16 mouse cellular contexts compared by ENCODE assay signal in genomic region chr4:130919750-130920356, GRCm38 (mm10). TPM values are rescaled to one million over a fixed set of nuclear protein-coding genes. Genes with fewer than 3 reads are reported as not detected.
DNase-seq lines count a peak whose midpoint lies in the region; ATAC-seq and TF ChIP-seq lines count a peak whose summit lies in the region.
"Had no signal": no experiment of that assay in that cellular context is flagged by ENCODE, and none has a peak within 500 bp of the region (broad histone marks: within the 10 kb centered on the region; RNA-seq: fewer than 3 reads in every experiment).

No protein-coding gene starts in this region.

- H3K36me3 ChIP-seq in kidney, embryonic 15.5 days, result no peaks in the 10 kb centered on the region
- no peaks in the 10 kb centered on the region for H3K36me3 ChIP-seq in ES-Bruce4 (ENCODE audit: control insufficient read depth, insufficient read depth, low read length, poor library complexity, severe bottlenecking)
- H3K36me3 ChIP-seq in hindbrain, postnatal 0 days (ENCODE audit: insufficient read depth, low read length), result no peaks in the 10 kb centered on the region
- H3K36me3 ChIP-seq: embryonic facial prominence, embryonic 13.5 days; heart, embryonic 15.5 days had no signal

- H3K9me3 ChIP-seq in kidney, embryonic 15.5 days (replicated peaks), result no peaks in the 10 kb centered on the region
- no peaks in the 10 kb centered on the region for H3K9me3 ChIP-seq in ES-Bruce4 (replicated peaks; ENCODE audit: control insufficient read depth, insufficient read depth, low read length, poor library complexity, severe bottlenecking)
- H3K9me3 ChIP-seq in hindbrain, postnatal 0 days (ENCODE audit: low read length), result no peaks in the 10 kb centered on the region
- H3K9me3 ChIP-seq: embryonic facial prominence, embryonic 13.5 days; heart, embryonic 15.5 days had no signal

- no peak overlapping the region for H3K4me2 ChIP-seq in kidney, embryonic 15.5 days
- H3K4me2 ChIP-seq in hindbrain, postnatal 0 days (ENCODE audit: low read depth, low read length), result no peak overlapping the region
- H3K4me2 ChIP-seq: embryonic facial prominence, embryonic 13.5 days; heart, embryonic 15.5 days had no signal

- DNase-seq in kidney, postnatal 4 days, result no peak
- DNase-seq in 416B (ENCODE audit: low read depth), result peak; percentile 88
- DNase-seq in hindbrain, postnatal 0 days (ENCODE audit: low spot score), result peak; percentile 51
- DNase-seq in B cell, adult 2 months, result no peak
- no peak for DNase-seq in cerebellum, postnatal 10 days
- no peak for DNase-seq in kidney, adult 8-10 months
- DNase-seq: adrenal gland, postnatal 10 days; cerebellum, adult 8-10 months; kidney, adult 18-20 months had no signal

- H3K27ac ChIP-seq in kidney, embryonic 15.5 days, result peak overlapping the region; percentile 68
- peak overlapping the region; percentile 12; the same call in 1 of the 2 replicates for H3K27ac ChIP-seq in ES-Bruce4 (ENCODE audit: insufficient read depth, low read length)
- H3K27ac ChIP-seq in hindbrain, postnatal 0 days, result no peak overlapping the region
- H3K27ac ChIP-seq: embryonic facial prominence, embryonic 13.5 days; gastrocnemius, adult 2 months; heart, embryonic 15.5 days; left cerebral cortex, adult 2 months had no signal

- TF ChIP-seq POLR2A in ES-Bruce4 (IDR thresholded peaks at IDR 0.05; ENCODE audit: insufficient read depth, low read length), result no peak

- peaks cover 31% of the 10 kb centered on the region for H3K4me1 ChIP-seq in kidney, embryonic 15.5 days
- H3K4me1 ChIP-seq in ES-Bruce4 (ENCODE audit: control insufficient read depth, insufficient read depth, low read length), result peaks cover 8% of the 10 kb centered on the region
- H3K4me1 ChIP-seq in hindbrain, postnatal 0 days (ENCODE audit: insufficient read depth, low read length), result peaks cover 2% of the 10 kb centered on the region

- H3K27me3 ChIP-seq in kidney, embryonic 15.5 days, result no peaks in the 10 kb centered on the region
- no peaks in the 10 kb centered on the region for H3K27me3 ChIP-seq in ES-Bruce4 (ENCODE audit: control insufficient read depth, insufficient read depth, low read length, poor library complexity, severe bottlenecking)
- H3K27me3 ChIP-seq in hindbrain, postnatal 0 days (ENCODE audit: insufficient read depth, low read length), result no peaks in the 10 kb centered on the region
- H3K27me3 ChIP-seq: embryonic facial prominence, embryonic 13.5 days had no signal

- TF ChIP-seq CTCF in ES-Bruce4 (IDR thresholded peaks at IDR 0.05; ENCODE audit: low read depth, low read length), result no peak
- TF ChIP-seq CTCF in hindbrain, postnatal 0 days (IDR thresholded peaks at IDR 0.05; ENCODE audit: low read depth), result no peak

- no peak for TF ChIP-seq EP300 in ES-Bruce4 (IDR thresholded peaks at IDR 0.05; ENCODE audit: insufficient read depth, low read depth, low read length)

- no peak overlapping the region for H3K9ac ChIP-seq in kidney, embryonic 15.5 days
- H3K9ac ChIP-seq in ES-Bruce4 (ENCODE audit: low read depth, poor library complexity, severe bottlenecking), result no peak overlapping the region
- no peak overlapping the region for H3K9ac ChIP-seq in hindbrain, postnatal 0 days (replicated peaks; ENCODE audit: low read length)
- H3K9ac ChIP-seq: embryonic facial prominence, embryonic 13.5 days; heart, embryonic 15.5 days had no signal

- no peak for ATAC-seq in kidney, embryonic 15.5 days (replicated peaks; ENCODE audit: low FRiP score)
- ATAC-seq in hindbrain, postnatal 0 days, result peak; percentile 44; the same call in 1 of the 2 replicates

- no peak overlapping the region for H3K4me3 ChIP-seq in kidney, embryonic 15.5 days (replicated peaks)
- H3K4me3 ChIP-seq in ES-Bruce4 (ENCODE audit: low read depth, low read length), result no peak overlapping the region
- H3K4me3 ChIP-seq in hindbrain, postnatal 0 days (ENCODE audit: low read length), result no peak overlapping the region
- H3K4me3 ChIP-seq: embryonic facial prominence, embryonic 13.5 days; gastrocnemius, adult 2 months; heart, embryonic 15.5 days; left cerebral cortex, adult 2 months had no signal

- WGBS in kidney, embryonic 15.5 days, result 65% methylated on average over 9 of the region's 9 CpGs
- 57% methylated on average over 9 of the region's 9 CpGs for WGBS in hindbrain, postnatal 0 days

RNA-seq across cellular contexts. Expression of gene Laptm5, which starts 6.9 kb away (rescaled TPM):
- polyA plus RNA-seq in kidney, embryonic 15.5 days (2015; fragmentation: Nextera tagmentation; extraction: Ambion mirVana), result 25.5 and 28.9 TPM in 2 replicates
- polyA plus RNA-seq in ES-Bruce4 (2011; ENCODE audit: insufficient read depth, insufficient read length, low read depth, missing spikeins), result 30.2 and 35.4 TPM in 2 replicates
- total RNA-seq in hindbrain, postnatal 0 days (2014; rRNA removed), result 42.8 and 71.4 TPM in 2 replicates
- polyA plus RNA-seq in hindbrain, postnatal 0 days (2015; fragmentation: Nextera tagmentation; extraction: Ambion mirVana), result 40.8 and 43.1 TPM in 2 replicates

RNA-seq across cellular contexts. Expression of gene Matn1, which starts 24.3 kb away (rescaled TPM):
- 0.49 and 0.84 TPM in 2 replicates for polyA plus RNA-seq in kidney, embryonic 15.5 days (2015; fragmentation: Nextera tagmentation; extraction: Ambion mirVana)
- polyA plus RNA-seq in ES-Bruce4 (2011; ENCODE audit: insufficient read depth, insufficient read length, low read depth, missing spikeins), result 1.9 and 2.4 TPM in 2 replicates
- 0.26 and 0.90 TPM in 2 replicates for total RNA-seq in hindbrain, postnatal 0 days (2014; rRNA removed)
- polyA plus RNA-seq in hindbrain, postnatal 0 days (2015; fragmentation: Nextera tagmentation; extraction: Ambion mirVana), result 0.71 and 1.2 TPM in 2 replicates
- total RNA-seq: adrenal gland, postnatal 10 days; gastrocnemius, adult 2 months had no signal
- polyA plus RNA-seq: neural tube, embryonic 11.5 days had no signal

Comparison
In these comparisons a context has a peak if more than half of its experiments do, and no peak if none do; other contexts are left out.
1. DNase-seq: peak in 416B (single experiment) and hindbrain, postnatal 0 days (single experiment); none in kidney, postnatal 4 days (0 of 2), B cell, adult 2 months (0 of 2), cerebellum, postnatal 10 days (0 of 2) and kidney, adult 8-10 months (0 of 2).